Mouse (Mus musculus) hindbrain, embryonic 11.5 days (tissue): ENCODE data around the gene Hist1h3c. TPM values are rescaled to one million over a fixed set of nuclear protein-coding genes. Genes with fewer than 3 reads are reported as not detected.
A peak's percentile ranks its signal among the peaks of the same experiment; 100 is the strongest.
"Not testable (repeated sequence)": the region's sequence is repeated elsewhere in the genome, so short reads cannot be mapped to it uniquely, and the experiment has no call there.

Source experiments
- ATAC-seq: fragments of 200-750 bp; cut with Nextera tagmentation; 2 replicates; pipeline ENCODE4 v1.8.0; 2017; ENCODE audit warnings: mild to moderate bottlenecking, moderate TSS enrichment, moderate library complexity; ENCODE audit not compliant: low FRiP score
- DNase-seq: peaks from one replicate; pipeline ENCODE4 v3.0.0-alpha.2; 2015; ENCODE audit warnings: low spot score
- H3K27ac ChIP-seq: fragments of 300-500 bp; sonication (generic); 2 replicates; pipeline ENCODE4 v1.5.1; 2014; ENCODE audit warnings: mild to moderate bottlenecking, low read depth, low read length
- H3K27me3 ChIP-seq: fragments of 300-500 bp; sonication (generic); 2 replicates; pipeline ENCODE4 v1.6.1; 2014; ENCODE audit warnings: mild to moderate bottlenecking, low read length, moderate library complexity, mixed read lengths; ENCODE audit not compliant: control insufficient read depth, insufficient read depth
- H3K36me3 ChIP-seq: fragments of 300-500 bp; sonication (generic); 2 replicates; pipeline ENCODE4 v1.6.1; 2014; ENCODE audit warnings: mild to moderate bottlenecking, low read length, moderate library complexity, mixed read lengths; ENCODE audit not compliant: control insufficient read depth, insufficient read depth
- H3K4me1 ChIP-seq: fragments of 300-500 bp; sonication (generic); replicated peaks from 2 replicates; pipeline ENCODE4 v1.6.1; 2014; ENCODE audit warnings: low read length, mixed read lengths; ENCODE audit not compliant: control insufficient read depth, insufficient read depth
- H3K4me2 ChIP-seq: fragments of 300-500 bp; sonication (generic); replicated peaks from 2 replicates; pipeline ENCODE4 v1.6.1; 2014; ENCODE audit warnings: mild to moderate bottlenecking, low read depth, low read length
- H3K4me3 ChIP-seq: fragments of 300-500 bp; sonication (generic); 2 replicates; pipeline ENCODE4 v1.5.1; 2014; ENCODE audit warnings: low read depth, low read length
- H3K9ac ChIP-seq: fragments of 300-500 bp; sonication (generic); 2 replicates; pipeline ENCODE4 v1.6.1; 2014; ENCODE audit warnings: low read depth, low read length
- H3K9me3 ChIP-seq: fragments of 300-500 bp; sonication (generic); 2 replicates; pipeline ENCODE4 v1.6.1; 2016; ENCODE audit warnings: low read length; ENCODE audit not compliant: control insufficient read depth
- WGBS: fragments of 180-500 bp; shearing (Covaris S2); extraction: QIAGEN DNeasy Blood & Tissue Kit; methylation state at CpG from one replicate; pipeline ENCODE4 v1.1.7; 2014; 5-methylcytosine and 5-hydroxymethylcytosine counted together
- polyA plus RNA-seq: library from polyadenylated mRNA; unstranded; fragments of >200 nt; fragmentation: Nextera tagmentation; extraction: Ambion mirVana; gene quantifications from 2 replicates; pipeline ENCODE4 v1.2.1, GENCODE M21; 2014

The Hist1h3c gene
- 10.7 and 11.3 TPM in 2 replicates for polyA plus RNA-seq

DNA sequence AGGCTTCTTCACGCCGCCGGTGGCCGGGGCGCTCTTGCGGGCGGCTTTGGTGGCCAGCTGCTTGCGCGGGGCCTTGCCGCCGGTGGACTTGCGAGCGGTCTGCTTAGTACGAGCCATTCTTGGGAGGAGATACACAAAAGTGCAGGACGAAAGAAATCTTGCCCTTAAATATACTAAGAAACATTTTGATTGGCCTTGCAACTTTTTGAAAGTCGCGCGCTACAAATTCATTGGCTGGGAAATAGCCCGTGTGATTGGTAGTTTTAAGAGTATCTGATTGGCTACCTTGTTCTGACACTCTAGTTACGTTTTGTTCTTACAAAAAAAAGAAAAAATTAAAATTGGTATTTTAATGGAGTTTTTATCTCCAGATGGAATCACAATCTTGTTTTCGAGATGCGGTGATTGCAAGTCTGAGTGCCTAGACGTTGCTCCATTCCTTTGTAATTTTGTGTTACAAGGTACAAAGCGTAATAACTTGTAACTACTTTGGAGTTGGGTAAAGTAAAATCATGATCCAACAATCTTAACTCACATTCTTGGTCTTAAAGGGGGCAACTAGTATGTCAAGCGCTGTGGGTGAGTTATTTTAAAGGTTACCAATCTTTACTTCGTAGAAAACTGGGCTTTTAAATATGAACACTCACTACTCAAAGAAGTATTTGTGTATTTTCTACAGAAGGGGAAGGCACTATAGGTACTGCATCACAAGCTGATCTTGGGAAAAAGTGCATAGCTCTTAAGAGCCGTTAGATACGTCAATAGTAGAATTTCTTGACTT, at the start of gene Hist1h3c:
Gene Hist1h3c (minus strand): TSS at position 222 of the 781 bp plus-strand sequence.
- WGBS, result 1% methylated on average over 28 of the region's 28 CpGs
- Histone ChIP-seq H3K9me3 (no peaks in the 10 kb centered on the region), H3K27ac (peak within 1 kb of the TSS; percentile 93), H3K4me1 (peaks cover 4% of the 10 kb centered on the region; the same call in 1 of the 2 replicates), H3K4me2 (peak within 1 kb of the TSS; percentile 59), H3K9ac (peak within 1 kb of the TSS; percentile 40), H3K36me3 (no peaks in the 10 kb centered on the region), H3K4me3 (peak within 1 kb of the TSS; percentile 31), H3K27me3 (no peaks in the 10 kb centered on the region)
- ATAC-seq (peak; percentile 74), DNase-seq (peak; percentile 87)

DNA sequence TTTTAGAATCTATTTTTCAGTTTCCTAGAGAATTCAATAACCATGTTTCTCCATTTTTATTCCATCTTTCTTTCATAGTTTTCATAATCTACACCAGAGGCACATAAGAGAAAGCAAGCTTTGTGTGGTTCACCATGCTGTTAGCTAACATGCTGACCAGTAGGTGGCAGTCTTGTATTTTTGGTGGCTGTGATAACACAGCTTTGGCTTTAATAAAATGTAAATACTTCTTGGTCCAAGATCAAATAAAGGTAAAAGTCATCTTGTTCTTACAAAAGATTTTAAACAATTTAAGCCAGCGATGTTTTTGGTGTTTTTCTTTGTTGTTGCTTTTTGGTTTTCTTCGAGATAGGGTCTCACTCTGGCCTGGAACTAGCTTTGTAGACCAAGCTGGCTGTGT, 47.1 kb upstream of the Hist1h3c start:
- Histone ChIP-seq H3K36me3 (no peaks in the 10 kb centered on the region), H3K4me1 (no peaks in the 10 kb centered on the region), H3K4me3 (no peak overlapping the region), H3K27me3 (no peaks in the 10 kb centered on the region), H3K9me3 (no peaks in the 10 kb centered on the region), H3K9ac (no peak overlapping the region), H3K4me2 (no peak overlapping the region), H3K27ac (no peak overlapping the region)
- WGBS, result 45% methylated on average over 2 of the region's 2 CpGs
- DNase-seq (peak; percentile 75), ATAC-seq (no peak)

DNA sequence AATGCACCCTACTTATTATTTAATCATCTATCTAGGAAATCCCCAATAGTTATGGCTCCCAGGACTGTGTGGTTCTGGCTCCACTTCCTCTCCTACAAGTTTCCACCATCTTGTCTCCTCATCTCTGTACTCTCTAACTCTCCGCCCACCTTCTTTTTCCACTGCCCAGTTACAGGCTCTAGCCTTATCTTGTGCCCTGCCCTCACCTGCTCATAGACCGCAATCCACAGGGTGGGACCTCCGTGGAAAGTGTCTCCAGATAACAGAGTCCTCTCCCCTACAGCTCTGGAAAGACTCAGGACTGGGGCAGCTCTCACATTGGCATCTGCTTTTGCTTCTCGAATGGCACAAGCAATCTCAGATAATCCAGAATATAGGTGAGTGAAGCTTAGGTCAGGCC, 33.6 kb upstream of the Hist1h3c start:
- no peak for DNase-seq
- Histone ChIP-seq H3K9ac (no peak overlapping the region), H3K4me1 (no peaks in the 10 kb centered on the region), H3K4me3 (no peak overlapping the region), H3K27me3 (no peaks in the 10 kb centered on the region), H3K27ac (no peak overlapping the region), H3K36me3 (no peaks in the 10 kb centered on the region), H3K4me2 (no peak overlapping the region), H3K9me3 (no peaks in the 10 kb centered on the region)
- 86% methylated on average over 4 of the region's 4 CpGs for WGBS
- ATAC-seq, result no peak

DNA sequence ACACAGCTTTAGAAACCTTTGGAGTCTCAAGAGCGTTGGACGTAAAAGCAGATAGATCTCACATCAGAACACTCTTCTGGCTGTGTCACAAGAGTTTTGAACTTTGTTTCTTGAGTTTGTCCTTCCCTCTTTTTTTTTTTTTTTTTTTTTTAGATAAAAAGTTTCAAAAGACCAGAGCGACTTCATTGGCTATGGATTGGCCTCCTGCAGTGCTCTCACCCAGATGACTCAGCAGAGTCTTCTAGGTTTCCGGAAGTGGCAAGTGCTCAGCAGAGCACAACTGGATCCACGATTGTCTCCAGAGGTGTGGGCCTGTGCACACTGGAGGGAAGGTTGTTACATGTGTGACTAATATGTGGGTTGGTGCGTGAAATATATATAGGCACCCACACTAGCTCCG, 32.9 kb upstream of the Hist1h3c start:
- 95% methylated on average over 7 of the region's 7 CpGs for WGBS
- no peak for ATAC-seq

DNA sequence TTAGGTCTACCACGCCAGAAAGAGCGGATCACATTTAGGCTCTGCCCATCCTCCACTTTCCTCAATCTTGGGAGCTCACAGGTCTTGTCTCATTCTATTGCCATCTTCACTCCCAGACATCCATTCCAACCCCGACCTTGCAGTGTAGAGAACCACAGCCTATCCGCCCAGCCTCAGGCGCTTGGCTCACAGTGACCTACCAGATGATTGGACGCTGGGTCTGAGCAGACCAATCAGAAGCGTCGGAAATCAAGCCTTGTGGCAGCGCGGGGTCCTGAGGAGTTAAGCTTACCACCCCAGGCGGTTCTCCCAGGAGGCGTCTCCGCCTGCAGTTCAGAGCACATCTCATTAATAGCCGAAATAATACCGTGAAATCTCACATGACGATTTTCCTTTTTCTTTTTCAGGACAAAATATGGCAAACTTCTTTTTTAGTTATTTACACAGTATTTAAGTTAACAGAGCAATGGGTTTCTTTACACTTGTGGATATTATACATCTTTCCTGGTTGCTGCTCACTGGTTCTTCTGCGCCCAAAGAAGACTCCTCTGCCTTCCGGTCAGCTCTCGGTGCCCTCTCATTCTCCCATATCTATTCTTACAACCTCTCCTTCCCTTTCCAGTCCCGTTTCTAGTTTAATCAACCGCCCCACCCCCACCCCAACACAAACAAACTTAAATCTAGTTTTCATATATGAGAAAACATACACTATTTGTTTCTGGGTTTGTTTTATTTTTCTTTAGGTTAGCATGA, 27.3 kb upstream of the Hist1h3c start:
- Histone ChIP-seq H3K27ac (no peak overlapping the region), H3K4me3 (no peak overlapping the region), H3K27me3 (no peaks in the 10 kb centered on the region), H3K4me2 (0 out of 2 replicates have a peak overlapping the region, but pooled peaks have one; percentile 17), H3K4me1 (no peaks in the 10 kb centered on the region), H3K9me3 (no peaks in the 10 kb centered on the region), H3K36me3 (no peaks in the 10 kb centered on the region), H3K9ac (no peak overlapping the region)
- peak; percentile 67 for DNase-seq
- WGBS, result 25% methylated on average over 21 of the region's 21 CpGs
- peak; percentile 89 for ATAC-seq

More for the DNA sequence above, 32.9 kb upstream of the Hist1h3c start:
- no peak for DNase-seq
- Histone ChIP-seq H3K9ac (no peak overlapping the region), H3K4me1 (no peaks in the 10 kb centered on the region), H3K27me3 (no peaks in the 10 kb centered on the region), H3K4me3 (no peak overlapping the region), H3K9me3 (no peaks in the 10 kb centered on the region), H3K36me3 (no peaks in the 10 kb centered on the region), H3K27ac (no peak overlapping the region), H3K4me2 (no peak overlapping the region)

DNA sequence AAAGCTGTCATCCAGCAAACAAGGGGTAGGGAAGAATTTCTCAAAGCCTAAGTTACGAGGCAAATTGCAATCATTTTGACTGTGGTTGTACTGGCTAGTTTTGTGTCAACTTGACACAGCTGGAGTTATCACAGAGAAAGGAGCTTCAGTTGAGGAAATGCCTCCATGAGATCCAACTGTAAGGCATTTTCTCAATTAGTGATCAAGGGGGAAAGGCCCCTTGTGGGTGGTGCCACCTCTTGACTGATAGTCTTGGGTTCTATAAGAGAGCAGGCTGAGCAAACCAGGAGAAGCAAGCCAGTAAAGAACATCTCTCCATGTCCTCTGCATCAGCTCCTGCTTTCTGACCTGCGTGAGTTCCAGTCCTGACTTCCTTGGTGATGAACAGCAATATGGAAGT, 24.2 kb upstream of the Hist1h3c start, which contains the start of gene Trim38:
Gene Trim38 (plus strand): TSS at position 301 of the 400 bp plus-strand sequence.
- not testable (repeated sequence) for ATAC-seq, DNase-seq, H3K27ac ChIP-seq, H3K9ac ChIP-seq, H3K27me3 ChIP-seq, H3K4me3 ChIP-seq, H3K4me2 ChIP-seq, H3K4me1 ChIP-seq, H3K9me3 ChIP-seq, H3K36me3 ChIP-seq
- 90% methylated on average over 2 of the region's 2 CpGs for WGBS

DNA sequence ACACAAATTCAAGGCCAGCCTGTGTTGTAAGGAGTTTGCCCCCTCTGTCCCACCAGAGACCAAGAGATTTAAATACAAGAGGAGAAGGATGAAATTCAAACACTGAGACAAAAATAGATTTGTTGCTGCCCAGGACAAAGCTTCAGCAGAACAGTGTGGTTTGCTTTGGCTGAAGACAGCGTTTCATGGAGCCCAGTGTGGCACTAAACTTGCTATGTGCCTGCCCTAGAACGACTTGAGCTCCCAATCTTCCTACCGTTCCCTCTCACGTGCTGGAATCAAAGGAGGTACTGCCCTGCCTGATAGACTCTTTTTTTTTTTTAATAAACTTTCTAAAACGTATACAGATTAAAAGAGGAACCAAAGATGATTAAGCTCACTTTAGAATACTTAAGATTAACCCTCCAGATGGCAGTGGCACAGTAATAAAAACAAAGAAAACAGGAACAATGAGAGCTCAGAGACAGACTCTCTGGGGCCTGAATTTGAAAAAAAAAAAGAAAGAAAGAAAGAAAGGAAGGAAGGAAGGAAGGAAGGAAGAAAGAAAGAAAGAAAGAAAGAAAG, 23.5 kb upstream of the Hist1h3c start:
- ATAC-seq, result no peak
- Histone ChIP-seq H3K4me3 (no peak overlapping the region), H3K4me2 (no peak overlapping the region), H3K36me3 (no peaks in the 10 kb centered on the region), H3K27me3 (no peaks in the 10 kb centered on the region), H3K9me3 (no peaks in the 10 kb centered on the region), H3K27ac (no peak overlapping the region), H3K9ac (no peak overlapping the region), H3K4me1 (0 out of 2 replicates have a peak, but pooled peaks cover 3% of the 10 kb centered on the region)
- WGBS, result 59% methylated on average over 5 of the region's 5 CpGs
- no peak for DNase-seq

DNA sequence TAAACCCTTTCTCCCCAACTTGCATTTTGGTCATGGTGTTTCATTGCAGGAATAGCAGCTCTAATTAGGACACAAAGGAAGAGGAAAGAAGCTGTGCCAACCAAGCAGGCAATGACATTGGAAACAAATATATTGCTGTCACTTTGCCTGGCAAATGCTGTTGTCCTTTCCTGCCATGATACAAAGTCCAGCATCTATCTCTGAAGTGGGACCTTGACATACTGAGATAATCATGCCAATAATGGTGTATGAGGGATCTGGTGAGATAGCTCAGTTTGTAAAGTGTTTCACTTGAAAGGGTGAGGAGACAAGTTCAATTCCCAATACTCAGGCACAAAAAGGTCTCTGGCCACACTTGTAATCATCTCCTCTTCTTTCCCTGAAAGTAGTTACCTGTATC, 21.4 kb upstream of the Hist1h3c start:
- ATAC-seq, result no peak
- Histone ChIP-seq H3K27me3 (no peaks in the 10 kb centered on the region), H3K9me3 (no peaks in the 10 kb centered on the region), H3K4me2 (no peak overlapping the region), H3K4me3 (no peak overlapping the region), H3K27ac (no peak overlapping the region), H3K4me1 (0 out of 2 replicates have a peak, but pooled peaks cover 3% of the 10 kb centered on the region), H3K36me3 (no peaks in the 10 kb centered on the region), H3K9ac (no peak overlapping the region)
- DNase-seq, result no peak
